Mouse (Mus musculus): ENCODE data around the gene Pheta1. TPM values are rescaled to one million over a fixed set of nuclear protein-coding genes. Genes with fewer than 3 reads are reported as not detected.
A peak's percentile ranks its signal among the peaks of the same experiment; 100 is the strongest.

The Pheta1 gene
- polyA plus RNA-seq, 1 experiment from 2014 or later = 55.7 TPM

- 93% methylated on average over 7 of the region's 7 CpGs for WGBS
- ATAC-seq = no peak
- H3K4me2 ChIP-seq (ENCODE audit: low read length) = no peak overlapping the region
- H3K36me3 ChIP-seq (ENCODE audit: control insufficient read depth, insufficient read depth) = no peaks in the 10 kb centered on the region; the same call in 1 of the 2 replicates
- no peaks in the 10 kb centered on the region for H3K27me3 ChIP-seq (replicated peaks; ENCODE audit: control insufficient read depth, insufficient read depth, low read length)
- H3K4me3 ChIP-seq (replicated peaks; ENCODE audit: low read length) = no peak overlapping the region
- no peak overlapping the region for H3K9ac ChIP-seq (replicated peaks; ENCODE audit: low read depth, low read length)
- peaks cover 40% of the 10 kb centered on the region for H3K4me1 ChIP-seq (replicated peaks; ENCODE audit: control insufficient read depth, insufficient read depth, low read length)
- no peaks in the 10 kb centered on the region for H3K9me3 ChIP-seq (ENCODE audit: control insufficient read depth, low read length)
- H3K27ac ChIP-seq (ENCODE audit: low read length) = no peak overlapping the region
Measured at GRCm38 (mm10) chr5:121890925-121891324, 42.1 kb downstream of the Pheta1 start.

DNA sequence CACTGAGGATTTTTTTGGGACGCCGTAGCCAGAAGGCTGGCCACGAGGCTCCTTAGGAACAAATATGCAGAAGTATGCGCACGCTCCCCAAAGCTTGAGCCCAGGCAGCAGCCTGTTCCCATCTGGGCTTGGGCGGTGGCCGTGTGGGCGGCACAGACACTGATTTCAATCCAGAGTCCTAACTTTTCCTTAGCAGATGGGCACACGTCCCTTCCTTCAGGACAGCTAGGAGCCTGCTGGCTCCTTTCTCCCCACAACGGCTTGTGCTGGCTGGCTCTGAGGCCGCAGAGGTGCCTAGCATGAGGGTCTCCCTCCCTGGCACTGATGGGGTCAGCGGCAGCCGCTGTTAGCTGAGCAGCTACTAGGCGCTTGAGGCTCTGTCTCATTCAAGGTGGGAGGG is 43.5 kb downstream of the Pheta1 start:
- Histone ChIP-seq H3K27ac (ENCODE audit: low read length) (peak overlapping the region; percentile 54), H3K9ac (replicated peaks; ENCODE audit: low read depth, low read length) (no peak overlapping the region), H3K36me3 (ENCODE audit: control insufficient read depth, insufficient read depth) (no peaks in the 10 kb centered on the region), H3K4me3 (replicated peaks; ENCODE audit: low read length) (no peak overlapping the region), H3K4me2 (ENCODE audit: low read length) (no peak overlapping the region), H3K27me3 (replicated peaks; ENCODE audit: control insufficient read depth, insufficient read depth, low read length) (no peaks in the 10 kb centered on the region), H3K4me1 (replicated peaks; ENCODE audit: control insufficient read depth, insufficient read depth, low read length) (peaks cover 49% of the 10 kb centered on the region), H3K9me3 (ENCODE audit: control insufficient read depth, low read length) (no peaks in the 10 kb centered on the region)
- 76% methylated on average over 14 of the region's 14 CpGs for WGBS
- ATAC-seq = no peak

DNA sequence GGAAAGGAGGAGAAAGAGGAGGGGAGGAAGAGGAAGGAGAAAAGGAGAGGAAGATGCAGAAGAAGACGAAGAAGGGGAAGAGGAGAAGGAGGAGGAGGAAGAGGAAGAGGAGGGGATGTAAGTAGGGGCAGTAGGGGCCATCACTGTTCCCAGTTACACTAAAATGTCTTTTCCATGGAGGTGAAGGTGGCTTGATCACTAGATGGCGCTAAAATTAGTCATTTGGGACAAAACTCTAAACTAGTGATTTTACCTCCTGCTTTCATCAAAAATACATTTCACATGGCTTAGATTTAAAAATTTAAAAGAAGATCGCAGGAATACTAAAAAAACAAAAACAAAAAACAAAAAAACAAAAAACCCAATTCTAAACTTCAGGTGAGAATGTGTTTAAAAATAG is 44.8 kb downstream of the Pheta1 start:
- 35% methylated on average over 3 of the region's 3 CpGs for WGBS
- ATAC-seq = no peak
- H3K4me1 ChIP-seq (replicated peaks; ENCODE audit: control insufficient read depth, insufficient read depth, low read length) = peaks cover 49% of the 10 kb centered on the region

DNA sequence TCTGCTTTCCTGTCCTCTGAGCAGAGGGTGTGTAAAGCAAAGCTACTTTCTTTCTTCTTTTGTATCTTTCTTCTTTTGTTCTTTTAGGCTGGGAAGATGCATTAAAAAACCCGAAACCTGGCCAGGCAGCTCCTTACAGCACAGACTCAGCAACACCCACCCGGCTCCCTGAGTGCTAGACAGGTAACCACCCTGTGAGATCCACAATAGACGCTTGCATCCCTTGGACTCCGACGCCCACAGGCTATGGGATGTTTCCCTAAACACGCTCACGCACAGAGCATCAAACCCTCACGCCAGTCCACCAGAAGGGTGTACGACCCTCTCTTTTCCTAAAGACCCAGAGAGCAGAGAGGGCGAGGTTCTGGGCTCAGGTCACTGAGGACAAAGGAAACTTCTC is 45.9 kb downstream of the Pheta1 start:
- Histone ChIP-seq H3K4me2 (ENCODE audit: low read length) (peak overlapping the region; percentile 35), H3K27me3 (replicated peaks; ENCODE audit: control insufficient read depth, insufficient read depth, low read length) (no peaks in the 10 kb centered on the region), H3K4me1 (replicated peaks; ENCODE audit: control insufficient read depth, insufficient read depth, low read length) (peaks cover 43% of the 10 kb centered on the region), H3K9me3 (ENCODE audit: control insufficient read depth, low read length) (no peaks in the 10 kb centered on the region), H3K36me3 (ENCODE audit: control insufficient read depth, insufficient read depth) (no peaks in the 10 kb centered on the region), H3K4me3 (replicated peaks; ENCODE audit: low read length) (peak overlapping the region; percentile 18), H3K27ac (ENCODE audit: low read length) (peak overlapping the region; percentile 81), H3K9ac (replicated peaks; ENCODE audit: low read depth, low read length) (peak overlapping the region; percentile 42)
- no peak for ATAC-seq
- WGBS = 32% methylated on average over 10 of the region's 10 CpGs

More for the DNA sequence above, 44.8 kb downstream of the Pheta1 start:
- Histone ChIP-seq H3K27me3 (replicated peaks; ENCODE audit: control insufficient read depth, insufficient read depth, low read length) (no peaks in the 10 kb centered on the region), H3K9me3 (ENCODE audit: control insufficient read depth, low read length) (no peaks in the 10 kb centered on the region), H3K4me2 (ENCODE audit: low read length) (peak overlapping the region; percentile 0; the same call in 1 of the 2 replicates), H3K36me3 (ENCODE audit: control insufficient read depth, insufficient read depth) (no peaks in the 10 kb centered on the region), H3K9ac (replicated peaks; ENCODE audit: low read depth, low read length) (no peak overlapping the region), H3K27ac (ENCODE audit: low read length) (no peak overlapping the region), H3K4me3 (replicated peaks; ENCODE audit: low read length) (no peak overlapping the region)

DNA sequence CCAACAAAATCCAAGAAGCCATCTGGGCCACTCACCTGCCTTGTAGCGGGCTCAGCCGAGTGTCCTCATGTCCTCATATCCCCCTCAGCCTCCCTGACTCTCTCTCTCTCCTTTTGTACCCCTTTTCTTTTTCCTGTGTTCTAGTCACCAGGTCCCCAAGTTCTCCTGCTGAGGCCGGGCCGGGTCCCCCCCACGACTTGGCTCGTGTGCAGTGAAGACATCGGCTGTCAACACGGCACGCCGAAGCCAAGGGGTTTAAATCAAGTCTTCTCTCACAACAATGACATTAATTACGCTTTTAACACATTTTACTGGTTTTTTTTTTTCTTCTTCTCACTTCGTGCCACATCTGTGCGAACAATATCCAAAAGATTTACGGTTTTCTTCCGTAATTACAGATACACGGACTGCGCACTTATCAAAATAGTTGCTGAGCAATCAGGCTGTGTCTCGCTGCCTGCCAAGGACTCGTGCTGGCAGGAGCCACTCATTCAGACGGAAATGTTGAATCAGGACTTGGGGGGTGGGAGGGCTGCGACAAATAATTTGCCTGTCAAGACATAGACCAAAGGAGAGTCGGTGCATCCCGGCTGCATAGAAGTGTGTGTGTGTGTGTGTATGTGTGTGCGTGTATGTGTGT is 46.5 kb downstream of the Pheta1 start:
- peak overlapping the region; percentile 81 for H3K27ac ChIP-seq (ENCODE audit: low read length)

GRCm38 (mm10) chr5:121902809-121903745 is 54.3 kb downstream of the Pheta1 start:
- no peak overlapping the region for H3K4me3 ChIP-seq (replicated peaks; ENCODE audit: low read length)
- 13% methylated on average over 23 of the region's 23 CpGs for WGBS
- no peaks in the 10 kb centered on the region for H3K36me3 ChIP-seq (ENCODE audit: control insufficient read depth, insufficient read depth)
- peak overlapping the region; percentile 33; the same call in 1 of the 2 replicates for H3K9ac ChIP-seq (replicated peaks; ENCODE audit: low read depth, low read length)
- H3K4me1 ChIP-seq (replicated peaks; ENCODE audit: control insufficient read depth, insufficient read depth, low read length) = peaks cover 26% of the 10 kb centered on the region
- 0 out of 2 replicates have a peak overlapping the region, but pooled peaks have one; percentile 28 for H3K4me2 ChIP-seq (ENCODE audit: low read length)
- H3K27ac ChIP-seq (ENCODE audit: low read length) = peak overlapping the region; percentile 57
- H3K27me3 ChIP-seq (replicated peaks; ENCODE audit: control insufficient read depth, insufficient read depth, low read length) = no peaks in the 10 kb centered on the region
- no peaks in the 10 kb centered on the region for H3K9me3 ChIP-seq (ENCODE audit: control insufficient read depth, low read length)
- no peak for ATAC-seq

More for the DNA sequence above, 46.5 kb downstream of the Pheta1 start:
- Histone ChIP-seq H3K4me2 (ENCODE audit: low read length) (peak overlapping the region; percentile 35), H3K9me3 (ENCODE audit: control insufficient read depth, low read length) (no peaks in the 10 kb centered on the region), H3K4me3 (replicated peaks; ENCODE audit: low read length) (peak overlapping the region; percentile 18), H3K4me1 (replicated peaks; ENCODE audit: control insufficient read depth, insufficient read depth, low read length) (peaks cover 37% of the 10 kb centered on the region), H3K9ac (replicated peaks; ENCODE audit: low read depth, low read length) (peak overlapping the region; percentile 42), H3K27me3 (replicated peaks; ENCODE audit: control insufficient read depth, insufficient read depth, low read length) (no peaks in the 10 kb centered on the region), H3K36me3 (ENCODE audit: control insufficient read depth, insufficient read depth) (no peaks in the 10 kb centered on the region)
- 11% methylated on average over 24 of the region's 24 CpGs for WGBS
- ATAC-seq = peak; percentile 72

Small RNA genes within 50 kb of the gene (microRNA-seq; reads per million reads assigned to microRNA genes)
- gene Mir7031 = not detected

Other genes with a start within 250 kb of the Pheta1 start
- 1.1 and 1.2 TPM in 2 replicates for gene Acad12, start 230.0 kb upstream of the Pheta1 start, polyA plus RNA-seq (2015; fragmentation: Nextera tagmentation; extraction: Ambion mirVana)
- gene Acad10, start 188.5 kb upstream of the Pheta1 start, polyA plus RNA-seq (2015; fragmentation: Nextera tagmentation; extraction: Ambion mirVana) = 0.71 and 1.5 TPM in 2 replicates
- gene Brap, start 188.4 kb upstream of the Pheta1 start, polyA plus RNA-seq (2015; fragmentation: Nextera tagmentation; extraction: Ambion mirVana) = 51.5 and 55.5 TPM in 2 replicates
- 55.8 and 58.3 TPM in 2 replicates for gene Atxn2, start 137.6 kb upstream of the Pheta1 start, polyA plus RNA-seq (2015; fragmentation: Nextera tagmentation; extraction: Ambion mirVana)
- 5.5 and 5.9 TPM in 2 replicates for gene Sh2b3, start 11.3 kb upstream of the Pheta1 start, polyA plus RNA-seq (2015; fragmentation: Nextera tagmentation; extraction: Ambion mirVana)
- gene Cux2, start 201.1 kb downstream of the Pheta1 start, polyA plus RNA-seq (2015; fragmentation: Nextera tagmentation; extraction: Ambion mirVana) = 32.0 and 36.2 TPM in 2 replicates

All from forebrain, embryonic 16.5 days (tissue).